In genomic region chr13:6535287-6535932, GRCm38 (mm10) we compare ENCODE assay signal across 10 mouse cellular contexts. TPM values are rescaled to one million over a fixed set of nuclear protein-coding genes. Genes with fewer than 3 reads are reported as not detected.
DNase-seq lines count a peak whose midpoint lies in the region; ATAC-seq and TF ChIP-seq lines count a peak whose summit lies in the region.
"Had no signal": no experiment of that assay in that cellular context is flagged by ENCODE, and none has a peak within 500 bp of the region (broad histone marks: within the 10 kb centered on the region; RNA-seq: fewer than 3 reads in every experiment).

No protein-coding gene starts in this region.

- no peaks in the 10 kb centered on the region for H3K9me3 ChIP-seq in CH12.LX (replicated peaks; ENCODE audit: low read length)
- H3K9me3 ChIP-seq in hindbrain, embryonic 15.5 days, result no peaks in the 10 kb centered on the region
- no peaks in the 10 kb centered on the region for H3K9me3 ChIP-seq in kidney, embryonic 14.5 days (ENCODE audit: control insufficient read depth, low read length)
- H3K9me3 ChIP-seq: megakaryocyte, embryonic 14.5 days had no signal

- H3K27ac ChIP-seq in left cerebral cortex, adult 2 months, result peak overlapping the region; percentile 21; the same call in 1 of the 2 replicates
- H3K27ac ChIP-seq in CH12.LX (ENCODE audit: insufficient read depth, low read depth), result no peak overlapping the region
- H3K27ac ChIP-seq in hindbrain, embryonic 15.5 days (replicated peaks), result peak overlapping the region; percentile 30; the same call in 1 of the 2 replicates
- no peak overlapping the region for H3K27ac ChIP-seq in kidney, embryonic 14.5 days (ENCODE audit: low read depth, low read length)

- H3K36me3 ChIP-seq in CH12.LX (replicated peaks in 1 of 2; ENCODE audit: control insufficient read depth in 1 of 2, insufficient read depth in 1 of 2, low read length in 1 of 2), result no peaks in the 10 kb centered on the region
- H3K36me3 ChIP-seq in hindbrain, embryonic 15.5 days, result no peaks in the 10 kb centered on the region
- no peaks in the 10 kb centered on the region for H3K36me3 ChIP-seq in kidney, embryonic 14.5 days (ENCODE audit: control insufficient read depth, insufficient read depth, low read length)

- no peaks in the 10 kb centered on the region for H3K79me2 ChIP-seq in CH12.LX (replicated peaks; ENCODE audit: control insufficient read depth, extremely low read depth, insufficient read depth, poor library complexity, severe bottlenecking)

- TF ChIP-seq RAD21 in CH12.LX (IDR thresholded peaks at IDR 0.05; ENCODE audit: low read depth, low read length), result peak; percentile 35

- TF ChIP-seq CTCF in left cerebral cortex, adult 2 months (IDR thresholded peaks at IDR 0.05), result peak; percentile 74
- peak in 1 of 2 experiments; percentile 44; a peak in 2 of 4 replicates for TF ChIP-seq CTCF in CH12.LX (conservative IDR thresholded peaks at IDR 0.05 in 1 of 2, IDR thresholded peaks at IDR 0.05 in 1 of 2; ENCODE audit: low read depth in 2 of 2, low read length in 2 of 2)

- H3K9ac ChIP-seq in CH12.LX (ENCODE audit: insufficient read depth, low read depth), result no peak overlapping the region
- no peak overlapping the region for H3K9ac ChIP-seq in hindbrain, embryonic 15.5 days
- no peak overlapping the region for H3K9ac ChIP-seq in kidney, embryonic 14.5 days (ENCODE audit: low read depth, low read length)

- peak; percentile 63; the same call in 1 of the 2 replicates for ATAC-seq in hindbrain, embryonic 15.5 days (ENCODE audit: low FRiP score, low read depth)
- ATAC-seq in kidney, embryonic 14.5 days (ENCODE audit: low FRiP score, low TSS enrichment), result no peak

- peak; percentile 24 for DNase-seq in embryo, embryonic 10.5 days (ENCODE audit: low spot score)
- no peak for DNase-seq in embryo, embryonic 9.5 days (ENCODE audit: extremely low spot score)
- no peak for DNase-seq in left cerebral cortex, adult 2 months (ENCODE audit: extremely low spot score in 1 of 2, low spot score in 2 of 2)
- DNase-seq in left cerebral cortex, adult 11 months (ENCODE audit: low spot score), result no peak
- DNase-seq in CH12.LX (ENCODE audit: extremely low read depth), result no peak
- no peak for DNase-seq in thymus, adult 18-20 months
- DNase-seq: cerebellum, adult 18-20 months had no signal

- H3K4me2 ChIP-seq in CH12.LX (ENCODE audit: insufficient read depth, low read depth, poor library complexity, severe bottlenecking), result no peak overlapping the region
- peak overlapping the region; percentile 39 for H3K4me2 ChIP-seq in hindbrain, embryonic 15.5 days
- no peak overlapping the region for H3K4me2 ChIP-seq in kidney, embryonic 14.5 days (replicated peaks; ENCODE audit: low read depth, low read length)

- WGBS in hindbrain, embryonic 15.5 days, result 38% methylated on average over 6 of the region's 6 CpGs
- WGBS in kidney, embryonic 14.5 days, result 40% methylated on average over 6 of the region's 6 CpGs

- TF ChIP-seq POLR2A in CH12.LX (IDR thresholded peaks at IDR 0.05; ENCODE audit: low read depth, low read length), result no peak

- intact Hi-C loops in left cerebral cortex, adult 2 months (cut with DNase I), result loop anchor here (1.0 to 10.0 kb wide), 3 partner anchors 65 to 1873 kb away; no protein-coding TSS in a partner anchor

- dilution Hi-C loops in CH12.LX (cut with MboI; ENCODE audit: extremely low pct_ligation_motif_present, extremely low pct_unique_long_range_greater_than_20kb, low sequenced_read_pairs), result no loop called here

- in situ Hi-C loops in CH12.LX (cut with MboI; ENCODE audit: low pct_ligation_motif_present, low pct_unique_long_range_greater_than_20kb, low sequenced_read_pairs), result no loop called here

- no peaks in the 10 kb centered on the region for H3K4me1 ChIP-seq in CH12.LX (ENCODE audit: control insufficient read depth in 1 of 2, insufficient read depth in 2 of 2)
- peaks cover 4% of the 10 kb centered on the region for H3K4me1 ChIP-seq in hindbrain, embryonic 15.5 days (replicated peaks)
- no peaks in the 10 kb centered on the region for H3K4me1 ChIP-seq in kidney, embryonic 14.5 days (ENCODE audit: control insufficient read depth, insufficient read depth, low read length)

- H3K27me3 ChIP-seq in CH12.LX (replicated peaks), result no peaks in the 10 kb centered on the region
- H3K27me3 ChIP-seq in hindbrain, embryonic 15.5 days, result no peaks in the 10 kb centered on the region
- H3K27me3 ChIP-seq in kidney, embryonic 14.5 days (ENCODE audit: control insufficient read depth, insufficient read depth, low read length), result no peaks in the 10 kb centered on the region
- H3K27me3 ChIP-seq: megakaryocyte, embryonic 14.5 days had no signal

- TF ChIP-seq EP300 in CH12.LX (IDR thresholded peaks at IDR 0.05; ENCODE audit: low read length), result no peak

- H3K4me3 ChIP-seq in left cerebral cortex, adult 2 months, result no peak overlapping the region; the same call in 1 of the 2 replicates
- no peak overlapping the region for H3K4me3 ChIP-seq in CH12.LX (replicated peaks in 1 of 3; ENCODE audit: low read depth in 2 of 3, low read length in 2 of 3, poor library complexity in 1 of 3)
- H3K4me3 ChIP-seq in hindbrain, embryonic 15.5 days, result no peak overlapping the region
- no peak overlapping the region for H3K4me3 ChIP-seq in kidney, embryonic 14.5 days (ENCODE audit: low read length)
- H3K4me3 ChIP-seq: megakaryocyte, embryonic 14.5 days had no signal

TF ChIP-seq in CH12.LX, 34 proteins besides CTCF, POLR2A, EP300 and RAD21:
- no peak for TF ChIP-seq MAZ (IDR thresholded peaks at IDR 0.05; ENCODE audit: low read depth, low read length)
- no peak for TF ChIP-seq CHD2 (IDR thresholded peaks at IDR 0.05; ENCODE audit: low read length)
- no peak for TF ChIP-seq BHLHE40 (IDR thresholded peaks at IDR 0.05; ENCODE audit: low read depth, low read length)
- TF ChIP-seq ZC3H11A (IDR thresholded peaks at IDR 0.05; ENCODE audit: low read depth, low read length), result no peak

RNA-seq across cellular contexts. Expression of gene Pitrm1, which starts 12.5 kb away (rescaled TPM):
- total RNA-seq in left cerebral cortex, adult 2 months (2021), result 10 to 100 TPM; 54.3 to 56.7 TPM
- total RNA-seq in CH12.LX (2012; rRNA removed), result 49.0 and 59.2 TPM in 2 replicates
- total RNA-seq in CH12.LX (2014; rRNA removed), result 61.3 and 62.3 TPM in 2 replicates
- 71.6 and 78.0 TPM in 2 replicates for polyA plus RNA-seq in CH12.LX (2012; ENCODE audit: insufficient read length, low read depth)
- 42.8 and 43.0 TPM in 2 replicates for polyA plus RNA-seq in hindbrain, embryonic 15.5 days (2015; fragmentation: Nextera tagmentation; extraction: Ambion mirVana)
- polyA plus RNA-seq in kidney, embryonic 14.5 days (2014; fragmentation: Nextera tagmentation; extraction: Ambion mirVana), result 92.8 and 142 TPM in 2 replicates

Comparison
In these comparisons a context has a peak if more than half of its experiments do, and no peak if none do; other contexts are left out.
1. H3K27ac ChIP-seq: peak in left cerebral cortex, adult 2 months (single experiment) and hindbrain, embryonic 15.5 days (single experiment); none in CH12.LX (single experiment) and kidney, embryonic 14.5 days (single experiment).